Mouse (Mus musculus): ENCODE results near the gene Vmn2r118. TPM values are rescaled to one million over a fixed set of nuclear protein-coding genes. Genes with fewer than 3 reads are reported as not detected.

Vmn2r118 gene
- total RNA-seq (2015) (not detected in 2 replicates), total RNA-seq (2017) (not detected in 2 replicates)

- ATAC-seq (replicated peaks; ENCODE audit: poor library complexity): no peak
Measured at GRCm38 (mm10) chr17:55625092-55625491, at the start of gene Vmn2r118. Vmn2r118 (minus strand) TSS chr17:55625192.

- 0 out of 2 replicates have a peak, but pooled peaks have one; percentile 29 for ATAC-seq (replicated peaks; ENCODE audit: poor library complexity)
Measured at GRCm38 (mm10) chr17:55661099-55661498, 36.1 kb upstream of the Vmn2r118 start.

- ATAC-seq (replicated peaks; ENCODE audit: poor library complexity): no peak
Measured at GRCm38 (mm10) chr17:55590838-55591237, 34.2 kb downstream of the Vmn2r118 start.

GRCm38 (mm10) chr17:55561774-55562173, 63.2 kb downstream of the Vmn2r118 start:
- no peak for ATAC-seq (replicated peaks; ENCODE audit: poor library complexity)

- no peak for ATAC-seq (replicated peaks; ENCODE audit: poor library complexity)
Measured at GRCm38 (mm10) chr17:55548476-55548875, 76.5 kb downstream of the Vmn2r118 start.

Other genes starting within 250 kb of the Vmn2r118 start
- gene St6gal2, start 179.8 kb downstream of the Vmn2r118 start, total RNA-seq (2015): not detected in 2 replicates
- not detected in 2 replicates for gene St6gal2, start 179.8 kb downstream of the Vmn2r118 start, total RNA-seq (2017)
- gene Pot1b, start 87.4 kb upstream of the Vmn2r118 start, total RNA-seq (2015): 16.5 and 30.6 TPM in 2 replicates
- gene Pot1b, start 87.4 kb upstream of the Vmn2r118 start, total RNA-seq (2017): 29.8 and 38.3 TPM in 2 replicates
- gene Adgre4, start 124.8 kb upstream of the Vmn2r118 start, total RNA-seq (2015): 0.35 and 2.3 TPM in 2 replicates
- 0.10 and 0.67 TPM in 2 replicates for gene Adgre4, start 124.8 kb upstream of the Vmn2r118 start, total RNA-seq (2017)

Measured in megakaryocyte progenitor cell, adult 5-6 weeks (primary cell).